ENCODE assay signal across 17 mouse cellular contexts in the genomic region with DNA sequence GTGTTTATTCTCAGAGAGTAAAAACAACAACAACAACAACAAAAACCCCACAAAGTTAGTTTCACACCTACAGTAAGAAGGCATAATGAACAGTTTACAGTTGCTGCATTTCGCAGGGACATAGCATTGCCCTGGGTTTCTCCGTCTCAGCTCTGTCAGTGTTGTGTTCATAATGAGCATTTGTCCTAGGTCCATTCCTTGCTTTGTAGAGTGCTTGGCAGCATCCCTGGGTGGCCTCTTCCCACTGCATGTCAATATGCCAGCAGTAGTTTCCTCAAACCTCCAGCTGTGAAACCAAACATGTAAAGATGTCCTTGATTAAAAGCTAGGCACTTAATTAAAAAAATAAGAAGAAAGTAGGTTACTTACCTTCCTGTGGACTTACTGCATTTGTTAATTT.
DNase-seq lines count a peak whose midpoint lies in the region; ATAC-seq and TF ChIP-seq lines count a peak whose summit lies in the region.
"Had no signal": no experiment of that assay in that cellular context is flagged by ENCODE, and none has a peak within 500 bp of the region (broad histone marks: within the 10 kb centered on the region; RNA-seq: fewer than 3 reads in every experiment).

No protein-coding gene starts in this region.

- 0 out of 2 replicates have a peak, but pooled peaks have one; percentile 33 for ATAC-seq in forebrain, embryonic 14.5 days
- ATAC-seq in hindbrain, embryonic 16.5 days: peak; percentile 40; the same call in 1 of the 2 replicates
- ATAC-seq in hindbrain, embryonic 12.5 days (ENCODE audit: low FRiP score): no peak
- ATAC-seq in liver, embryonic 15.5 days (ENCODE audit: insufficient read depth): no peak
- no peak for ATAC-seq in liver, postnatal 0 days

- no peak for TF ChIP-seq EP300 in liver, postnatal 0 days (IDR thresholded peaks at IDR 0.05; ENCODE audit: low read depth)

- H3K9ac ChIP-seq in forebrain, embryonic 14.5 days (ENCODE audit: low read length): no peak overlapping the region
- no peak overlapping the region for H3K9ac ChIP-seq in hindbrain, embryonic 16.5 days (ENCODE audit: low read depth, low read length)
- no peak overlapping the region for H3K9ac ChIP-seq in hindbrain, embryonic 12.5 days
- H3K9ac ChIP-seq in liver, embryonic 15.5 days: no peak overlapping the region
- no peak overlapping the region for H3K9ac ChIP-seq in liver, postnatal 0 days (replicated peaks)
- H3K9ac ChIP-seq: embryonic facial prominence, embryonic 12.5 days; heart, embryonic 15.5 days; hindbrain, embryonic 15.5 days had no signal

- 22% methylated on average over 2 of the region's 2 CpGs for WGBS in forebrain, embryonic 14.5 days
- WGBS in forebrain, embryonic 10.5 days: 66% methylated on average over 2 of the region's 2 CpGs
- 40% methylated on average over 2 of the region's 2 CpGs for WGBS in hindbrain, embryonic 16.5 days
- WGBS in hindbrain, embryonic 12.5 days: 54% methylated on average over 2 of the region's 2 CpGs
- 91% methylated on average over 2 of the region's 2 CpGs for WGBS in liver, embryonic 15.5 days (ENCODE audit: insufficient replicate concordance)
- WGBS in liver, postnatal 0 days (ENCODE audit: insufficient replicate concordance): 87% methylated on average over 2 of the region's 2 CpGs

- no peaks in the 10 kb centered on the region for H3K36me3 ChIP-seq in forebrain, embryonic 14.5 days (ENCODE audit: control insufficient read depth, insufficient read depth, low read length)
- no peaks in the 10 kb centered on the region for H3K36me3 ChIP-seq in forebrain, embryonic 10.5 days (replicated peaks)
- H3K36me3 ChIP-seq in hindbrain, embryonic 16.5 days (ENCODE audit: control insufficient read depth, insufficient read depth, low read length): no peaks in the 10 kb centered on the region
- H3K36me3 ChIP-seq in hindbrain, embryonic 12.5 days: no peaks in the 10 kb centered on the region
- H3K36me3 ChIP-seq in liver, embryonic 15.5 days (replicated peaks): 0 out of 2 replicates have a peak, but pooled peaks cover 11% of the 10 kb centered on the region
- 0 out of 2 replicates have a peak, but pooled peaks cover 6% of the 10 kb centered on the region for H3K36me3 ChIP-seq in liver, postnatal 0 days (replicated peaks; ENCODE audit: insufficient read depth, low read length)
- H3K36me3 ChIP-seq: heart, embryonic 15.5 days; hindbrain, embryonic 15.5 days had no signal

- no peak overlapping the region for H3K4me2 ChIP-seq in forebrain, embryonic 14.5 days (ENCODE audit: low read length)
- no peak overlapping the region for H3K4me2 ChIP-seq in hindbrain, embryonic 16.5 days (ENCODE audit: low read length)
- no peak overlapping the region for H3K4me2 ChIP-seq in hindbrain, embryonic 12.5 days (replicated peaks)
- no peak overlapping the region for H3K4me2 ChIP-seq in liver, embryonic 15.5 days
- H3K4me2 ChIP-seq in liver, postnatal 0 days (ENCODE audit: low read depth, low read length): no peak overlapping the region
- H3K4me2 ChIP-seq: embryonic facial prominence, embryonic 12.5 days; heart, embryonic 15.5 days; hindbrain, embryonic 15.5 days had no signal

- H3K9me3 ChIP-seq in forebrain, embryonic 14.5 days (replicated peaks; ENCODE audit: control insufficient read depth, low read length): no peaks in the 10 kb centered on the region
- H3K9me3 ChIP-seq in forebrain, embryonic 10.5 days: no peaks in the 10 kb centered on the region
- H3K9me3 ChIP-seq in hindbrain, embryonic 16.5 days (ENCODE audit: control insufficient read depth, low read length): no peaks in the 10 kb centered on the region
- no peaks in the 10 kb centered on the region for H3K9me3 ChIP-seq in hindbrain, embryonic 12.5 days (replicated peaks)
- no peaks in the 10 kb centered on the region for H3K9me3 ChIP-seq in liver, embryonic 15.5 days (replicated peaks)
- no peaks in the 10 kb centered on the region for H3K9me3 ChIP-seq in liver, postnatal 0 days (ENCODE audit: low read length)
- H3K9me3 ChIP-seq: embryonic facial prominence, embryonic 12.5 days; heart, embryonic 15.5 days; hindbrain, embryonic 15.5 days had no signal

- H3K4me3 ChIP-seq in forebrain, embryonic 14.5 days (ENCODE audit: low read depth, low read length): no peak overlapping the region
- no peak overlapping the region for H3K4me3 ChIP-seq in forebrain, embryonic 10.5 days
- no peak overlapping the region for H3K4me3 ChIP-seq in hindbrain, embryonic 16.5 days (ENCODE audit: low read length)
- H3K4me3 ChIP-seq in hindbrain, embryonic 12.5 days: no peak overlapping the region
- no peak overlapping the region for H3K4me3 ChIP-seq in liver, embryonic 15.5 days (replicated peaks)
- no peak overlapping the region for H3K4me3 ChIP-seq in liver, postnatal 0 days (ENCODE audit: low read depth, low read length)
- H3K4me3 ChIP-seq: embryonic facial prominence, embryonic 12.5 days; heart, adult 2 months; heart, embryonic 15.5 days; hindbrain, embryonic 15.5 days had no signal

- TF ChIP-seq CTCF in liver, postnatal 0 days (IDR thresholded peaks at IDR 0.05; ENCODE audit: low read depth): no peak

- no peak overlapping the region for H3K27ac ChIP-seq in forebrain, embryonic 14.5 days (ENCODE audit: low read depth, low read length)
- no peak overlapping the region for H3K27ac ChIP-seq in forebrain, embryonic 10.5 days
- H3K27ac ChIP-seq in hindbrain, embryonic 16.5 days (ENCODE audit: low read depth, low read length): no peak overlapping the region
- no peak overlapping the region for H3K27ac ChIP-seq in hindbrain, embryonic 12.5 days
- H3K27ac ChIP-seq in liver, embryonic 15.5 days (replicated peaks): 0 out of 2 replicates have a peak overlapping the region, but pooled peaks have one; percentile 46
- no peak overlapping the region for H3K27ac ChIP-seq in liver, postnatal 0 days (ENCODE audit: low read depth)
- H3K27ac ChIP-seq: embryonic facial prominence, embryonic 12.5 days; heart, embryonic 15.5 days had no signal

- peaks cover 32% of the 10 kb centered on the region for H3K4me1 ChIP-seq in forebrain, embryonic 14.5 days (ENCODE audit: control insufficient read depth, insufficient read depth, low read length)
- peaks cover 58% of the 10 kb centered on the region for H3K4me1 ChIP-seq in forebrain, embryonic 10.5 days
- H3K4me1 ChIP-seq in hindbrain, embryonic 16.5 days (ENCODE audit: control insufficient read depth, insufficient read depth, low read depth, low read length): peaks cover 22% of the 10 kb centered on the region
- peaks cover 34% of the 10 kb centered on the region for H3K4me1 ChIP-seq in hindbrain, embryonic 12.5 days
- H3K4me1 ChIP-seq in liver, embryonic 15.5 days (replicated peaks): peaks cover 38% of the 10 kb centered on the region
- H3K4me1 ChIP-seq in liver, postnatal 0 days (ENCODE audit: insufficient read depth): peaks cover 17% of the 10 kb centered on the region

- DNase-seq in forebrain, embryonic 14.5 days (ENCODE audit: low spot score): no peak
- DNase-seq in forebrain, embryonic 10.5 days (ENCODE audit: extremely low spot score, low spot score): no peak
- DNase-seq in liver, postnatal 0 days: no peak
- DNase-seq in retina, postnatal 1 day: peak; percentile 71
- DNase-seq in kidney, postnatal 14 days: no peak
- DNase-seq: adrenal gland, postnatal 10 days; cerebellum, adult 11-12 months; cerebellum, adult 9-10 months; gastrocnemius, postnatal 10 days; heart, adult 2 months; heart, postnatal 14 days had no signal

- H3K27me3 ChIP-seq in forebrain, embryonic 14.5 days (replicated peaks; ENCODE audit: control insufficient read depth, insufficient read depth, low read length): no peaks in the 10 kb centered on the region
- peaks cover 26% of the 10 kb centered on the region for H3K27me3 ChIP-seq in forebrain, embryonic 10.5 days (ENCODE audit: poor library complexity, severe bottlenecking)
- H3K27me3 ChIP-seq in hindbrain, embryonic 16.5 days (replicated peaks; ENCODE audit: control insufficient read depth, insufficient read depth, low read length): no peaks in the 10 kb centered on the region
- no peaks in the 10 kb centered on the region for H3K27me3 ChIP-seq in hindbrain, embryonic 12.5 days
- H3K27me3 ChIP-seq in liver, embryonic 15.5 days: no peaks in the 10 kb centered on the region
- no peaks in the 10 kb centered on the region for H3K27me3 ChIP-seq in liver, postnatal 0 days (ENCODE audit: insufficient read depth, low read length)
- H3K27me3 ChIP-seq: embryonic facial prominence, embryonic 12.5 days; heart, embryonic 15.5 days; hindbrain, embryonic 15.5 days had no signal

Comparison
In these comparisons a context has a peak if more than half of its experiments do, and no peak if none do; other contexts are left out.
1. ATAC-seq: peak in forebrain, embryonic 14.5 days (single experiment) and hindbrain, embryonic 16.5 days (single experiment); none in hindbrain, embryonic 12.5 days (single experiment), liver, embryonic 15.5 days (single experiment) and liver, postnatal 0 days (single experiment).